Mouse (Mus musculus) bone marrow, adult 2 months (tissue): ENCODE results near the gene Svbp.

ENCODE experiments used
- CTCF ChIP-seq: fragments of 200-500 bp; IDR thresholded peaks from 2 replicates; pipeline ENCODE4 v1.5.1; 2011; ENCODE audit warnings: low read length, control low read depth; ENCODE audit not compliant: control insufficient read depth, insufficient read depth
- POLR2A ChIP-seq: fragments of 200-500 bp; IDR thresholded peaks from 2 replicates; pipeline ENCODE4 v1.6.1; 2011; ENCODE audit warnings: low read depth, mild to moderate bottlenecking, control low read depth, low read length, borderline replicate concordance; ENCODE audit not compliant: control insufficient read depth

DNA sequence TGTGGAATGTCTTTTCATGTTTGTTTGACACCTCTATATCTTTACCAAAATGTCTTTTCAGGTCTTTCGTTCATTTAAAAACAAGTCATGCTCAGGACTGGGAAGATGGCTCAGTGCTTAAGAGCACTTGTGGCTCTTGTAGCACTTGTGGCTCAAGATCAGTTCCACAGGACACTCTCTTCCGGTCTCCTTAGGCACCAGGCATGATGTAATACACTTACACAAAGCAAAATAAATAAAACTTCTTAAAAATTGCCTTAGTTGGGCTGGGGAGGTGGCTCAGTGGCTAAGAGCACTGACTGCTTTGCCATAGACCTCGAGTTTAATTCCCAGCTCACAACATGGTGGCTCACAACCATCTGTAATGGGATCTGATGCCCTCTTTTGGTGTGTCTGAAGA is 33.7 kb upstream of the Svbp start:
- TF ChIP-seq POLR2A (no peak), CTCF (no peak)
